Mouse (Mus musculus): ENCODE measurements at regions not wholly inside any gene's neighbourhood (a gene's known extent, or its start where the extent isn't known, plus 50 kb on each side); places are given as distances from the start of the nearest gene placed in this dataset.

DNA sequence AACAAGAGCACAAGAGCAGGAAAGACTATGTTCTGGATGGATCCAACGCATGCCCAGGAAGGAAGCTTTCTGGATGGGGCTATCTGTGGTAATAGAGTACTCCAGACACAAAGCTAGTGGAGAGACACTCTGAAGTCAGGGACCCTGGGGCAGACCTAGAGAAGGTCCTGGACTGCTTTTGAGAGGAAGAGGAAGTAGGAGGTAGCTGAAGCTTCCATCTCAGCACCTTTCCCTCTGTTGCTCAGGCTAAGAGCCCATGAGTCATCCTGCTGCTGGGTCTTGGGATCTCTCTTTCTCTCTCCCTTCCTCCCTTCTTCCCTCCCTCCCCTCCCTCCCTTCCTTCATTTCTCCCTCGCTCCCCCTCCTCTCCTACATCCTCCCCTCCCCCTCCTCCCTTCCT is 84.6 kb upstream of the Cpeb4 start:
- TF ChIP-seq CTCF (IDR thresholded peaks at IDR 0.05; ENCODE audit: low read depth, low read length) (no peak), POLR2A (IDR thresholded peaks at IDR 0.05; ENCODE audit: extremely low read depth, insufficient read depth, low read length) (no peak)

All from liver, adult 2 months (tissue).